Comparison of ENCODE assay signal across 7 mouse cellular contexts in genomic region chr17:71782242-71782698, GRCm38 (mm10). TPM values are rescaled to one million over a fixed set of nuclear protein-coding genes. Genes with fewer than 3 reads are reported as not detected.
A peak's percentile ranks its signal among the peaks of the same experiment; 100 is the strongest.
DNase-seq lines count a peak whose midpoint lies in the region; ATAC-seq lines count a peak whose summit lies in the region.

No protein-coding gene starts in this region.

- H3K4me3 ChIP-seq in heart, embryonic 14.5 days (ENCODE audit: control insufficient read depth in 1 of 2, insufficient read depth in 1 of 2, low read depth in 1 of 2, low read length in 2 of 2): peak overlapping the region; percentile 56 to 83
- H3K4me3 ChIP-seq in limb, embryonic 10.5 days: peak overlapping the region; percentile 82
- peak overlapping the region; percentile 86 for H3K4me3 ChIP-seq in neural tube, embryonic 15.5 days (replicated peaks)

- H3K36me3 ChIP-seq in heart, embryonic 14.5 days (ENCODE audit: control insufficient read depth, insufficient read depth, low read length): no peaks in the 10 kb centered on the region
- H3K36me3 ChIP-seq in limb, embryonic 10.5 days: no peaks in the 10 kb centered on the region
- no peaks in the 10 kb centered on the region for H3K36me3 ChIP-seq in neural tube, embryonic 15.5 days

- 0% methylated on average over 29 of the region's 29 CpGs for WGBS in heart, embryonic 14.5 days
- 0% methylated on average over 29 of the region's 29 CpGs for WGBS in limb, embryonic 10.5 days
- WGBS in neural tube, embryonic 15.5 days: under 1% methylated on average over 29 of the region's 29 CpGs

- peak overlapping the region in 1 of 2 experiments; percentile 87; a peak in 3 of 4 replicates for H3K27ac ChIP-seq in heart, embryonic 14.5 days (replicated peaks in 1 of 2; ENCODE audit: control insufficient read depth in 1 of 2, insufficient read depth in 1 of 2, low read depth in 2 of 2, low read length in 2 of 2)
- H3K27ac ChIP-seq in limb, embryonic 10.5 days: peak overlapping the region; percentile 85
- H3K27ac ChIP-seq in neural tube, embryonic 15.5 days (replicated peaks): peak overlapping the region; percentile 83

- H3K9ac ChIP-seq in heart, embryonic 14.5 days (ENCODE audit: low read length): peak overlapping the region; percentile 94
- peak overlapping the region; percentile 82 for H3K9ac ChIP-seq in neural tube, embryonic 15.5 days (replicated peaks)

- H3K27me3 ChIP-seq in heart, embryonic 14.5 days (ENCODE audit: control insufficient read depth, insufficient read depth, low read length): 0 out of 2 replicates have a peak, but pooled peaks cover 2% of the 10 kb centered on the region
- H3K27me3 ChIP-seq in limb, embryonic 10.5 days (ENCODE audit: low read depth, poor library complexity, severe bottlenecking): peaks cover 34% of the 10 kb centered on the region
- no peaks in the 10 kb centered on the region for H3K27me3 ChIP-seq in neural tube, embryonic 15.5 days (replicated peaks)

- peaks cover 0 to 13% of the 10 kb centered on the region in 2 experiments for H3K4me1 ChIP-seq in heart, embryonic 14.5 days (ENCODE audit: control insufficient read depth in 2 of 2, insufficient read depth in 2 of 2, low read length in 2 of 2)
- H3K4me1 ChIP-seq in limb, embryonic 10.5 days: peaks cover 17% of the 10 kb centered on the region
- peaks cover 20% of the 10 kb centered on the region for H3K4me1 ChIP-seq in neural tube, embryonic 15.5 days

- H3K9me3 ChIP-seq in heart, embryonic 14.5 days (ENCODE audit: control insufficient read depth, low read length): peaks cover 6% of the 10 kb centered on the region; the same call in 1 of the 2 replicates
- no peaks in the 10 kb centered on the region for H3K9me3 ChIP-seq in limb, embryonic 10.5 days (replicated peaks)
- peaks cover 3% of the 10 kb centered on the region; the same call in 1 of the 2 replicates for H3K9me3 ChIP-seq in neural tube, embryonic 15.5 days (replicated peaks)

- peak; percentile 66 for ATAC-seq in heart, embryonic 14.5 days (ENCODE audit: insufficient number of reproducible peaks, insufficient read depth, low FRiP score, low read depth)
- peak; percentile 93 for ATAC-seq in neural tube, embryonic 15.5 days (ENCODE audit: low FRiP score)

- intact Hi-C loops in left cerebral cortex, postnatal 25 days (cut with DNase I): loop anchor here (2.0 to 5.0 kb wide), 4 partner anchors 40 to 260 kb away; partner anchors contain the start of gene Togaram2

- H3K4me2 ChIP-seq in heart, embryonic 14.5 days (ENCODE audit: low read length): peak overlapping the region; percentile 69
- H3K4me2 ChIP-seq in neural tube, embryonic 15.5 days: peak overlapping the region; percentile 76

- DNase-seq in left cerebral cortex, postnatal 25 days (ENCODE audit: low spot score in 2 of 2): peak; percentile 30 to 52
- DNase-seq in left cerebral cortex, adult 11 months (ENCODE audit: low spot score): no peak
- DNase-seq in embryo, embryonic 9.5 days (ENCODE audit: extremely low spot score): peak; percentile 52
- no peak for DNase-seq in limb, embryonic 10.5 days (ENCODE audit: low spot score)
- DNase-seq in natural killer cell, adult 2 months (ENCODE audit: low spot score in 2 of 2): no peak

RNA-seq across cellular contexts. Expression of gene Clip4, which starts 14.0 kb away (rescaled TPM):
- total RNA-seq in left cerebral cortex, postnatal 25 days (2021): 10 to 100 TPM; 62.8 to 76.7 TPM
- polyA plus RNA-seq in heart, embryonic 14.5 days (2014; fragmentation: Nextera tagmentation; extraction: Ambion mirVana): 42.6 and 45.3 TPM in 2 replicates
- polyA plus RNA-seq in limb, embryonic 10.5 days (2016; fragmentation: Nextera tagmentation; extraction: Ambion mirVana): 2.0 and 2.3 TPM in 2 replicates
- 18.1 and 19.3 TPM in 2 replicates for polyA plus RNA-seq in neural tube, embryonic 15.5 days (2015; fragmentation: Nextera tagmentation; extraction: Ambion mirVana)

RNA-seq across cellular contexts. Expression of gene Pcare, which starts 29.6 kb away (rescaled TPM):
- under 1 TPM; 0.27 to 0.28 TPM for total RNA-seq in left cerebral cortex, postnatal 25 days (2021)
- polyA plus RNA-seq in heart, embryonic 14.5 days (2014; fragmentation: Nextera tagmentation; extraction: Ambion mirVana): not detected in 2 replicates
- not detected in 2 replicates for polyA plus RNA-seq in limb, embryonic 10.5 days (2016; fragmentation: Nextera tagmentation; extraction: Ambion mirVana)
- polyA plus RNA-seq in neural tube, embryonic 15.5 days (2015; fragmentation: Nextera tagmentation; extraction: Ambion mirVana): not detected in 2 replicates

Comparison
In these comparisons a context has a peak if more than half of its experiments do, and no peak if none do; other contexts are left out.
1. DNase-seq: peak in left cerebral cortex, postnatal 25 days (2 of 2) and embryo, embryonic 9.5 days (single experiment); none in left cerebral cortex, adult 11 months (single experiment), limb, embryonic 10.5 days (single experiment) and natural killer cell, adult 2 months (0 of 2).
2. Peak in every context shown above with its lines, with median percentiles within 50 percentile points of each other: H3K4me3 ChIP-seq.